Mouse (Mus musculus) frontal cortex, postnatal 25 days (tissue): ENCODE measurements around the gene Slc26a1.

Source experiments
- DNase-seq, 2 experiments: peaks; one replicate each; pipeline ENCODE4 v3.0.0; 2022; ENCODE audit warnings: low spot score in 2 of 2

Slc26a1 gene

GRCm38 (mm10) chr5:108675251-108675816 is at the start of gene Slc26a1:
Gene Slc26a1 (minus strand): TSS chr5:108675569.
- no peak for DNase-seq

DNA sequence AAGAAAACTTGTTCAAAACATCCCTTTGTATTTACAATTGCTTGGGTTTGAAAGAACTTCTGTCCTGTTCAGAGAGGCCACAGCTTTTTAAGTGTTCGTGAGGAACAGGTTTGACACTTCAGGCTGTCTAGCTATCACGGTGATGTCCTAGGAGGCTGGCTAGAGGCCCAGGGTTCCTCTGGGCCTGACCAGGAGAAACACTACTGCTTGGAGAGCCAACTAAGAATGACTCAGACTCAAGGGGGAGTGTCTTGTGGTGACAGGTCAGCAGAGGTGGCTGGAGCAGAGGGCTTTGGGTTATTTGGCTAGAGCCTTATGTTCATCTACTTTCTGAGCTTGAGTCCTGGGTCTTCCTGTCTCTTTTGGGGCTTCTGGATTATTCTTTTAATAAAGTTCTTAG is 48.6 kb upstream of the Slc26a1 start:
- DNase-seq: no peak

DNA sequence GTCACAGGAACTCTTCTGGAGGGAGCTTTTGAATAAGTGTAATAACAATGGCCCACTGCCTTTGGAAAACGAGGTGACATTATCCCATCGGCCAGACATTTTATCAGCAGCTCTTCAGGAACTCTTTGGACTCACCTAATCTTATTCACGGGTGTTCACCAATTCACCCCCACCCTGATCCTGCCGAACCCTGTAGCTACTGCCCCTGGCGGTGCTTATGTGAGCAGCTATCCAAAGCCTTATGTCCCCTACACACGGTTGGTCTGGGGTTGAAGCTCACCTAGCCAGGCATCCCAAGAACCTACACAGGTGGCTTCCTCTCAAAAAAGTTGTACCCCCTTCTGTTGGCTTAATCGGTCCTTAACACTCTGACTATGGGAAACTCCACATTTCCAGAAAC is 44.4 kb upstream of the Slc26a1 start:
- DNase-seq: no peak

- no peak for DNase-seq
Measured at GRCm38 (mm10) chr5:108718051-108718450, 42.7 kb upstream of the Slc26a1 start.

DNA sequence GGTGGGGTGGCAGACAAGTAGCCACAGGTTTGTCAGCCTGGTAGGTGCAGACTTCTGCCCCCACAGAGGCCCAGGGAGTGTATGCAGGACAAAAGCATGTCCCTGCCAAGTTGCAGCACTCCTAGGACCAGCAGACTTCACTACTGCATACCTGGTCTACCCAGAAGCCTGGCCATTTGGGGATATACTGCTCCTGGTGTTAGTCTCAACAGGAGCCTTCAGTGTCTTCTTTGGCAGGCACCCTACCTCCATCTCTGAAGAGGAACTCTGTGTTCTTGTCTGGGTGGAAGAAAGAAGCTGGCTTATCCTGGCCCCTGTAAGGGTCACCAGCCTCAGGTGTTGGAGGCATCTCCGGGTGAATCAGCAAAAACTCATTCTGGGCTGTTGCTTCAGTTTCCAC is 40.6 kb upstream of the Slc26a1 start:
- DNase-seq: no peak

DNA sequence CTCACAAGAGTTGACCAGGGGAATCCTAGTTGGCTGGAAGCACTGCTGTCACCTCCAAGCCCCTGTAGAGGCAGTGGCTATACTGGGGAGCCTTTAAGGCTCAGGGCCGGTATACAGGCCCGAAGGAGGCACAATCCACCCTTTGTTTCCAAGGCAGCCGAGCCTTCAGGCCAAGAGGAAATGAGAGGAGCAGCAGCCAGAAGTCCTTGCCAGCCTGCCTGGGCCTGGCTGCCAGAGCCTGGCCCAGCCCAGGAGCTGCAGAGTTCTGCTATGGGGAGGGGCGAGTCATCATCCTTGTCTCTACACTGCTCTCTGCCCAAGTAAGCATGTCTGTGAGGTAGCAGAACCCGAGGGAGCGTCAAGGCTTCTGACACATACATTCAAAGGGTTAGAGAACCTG is 38.8 kb upstream of the Slc26a1 start:
- DNase-seq: no peak

DNA sequence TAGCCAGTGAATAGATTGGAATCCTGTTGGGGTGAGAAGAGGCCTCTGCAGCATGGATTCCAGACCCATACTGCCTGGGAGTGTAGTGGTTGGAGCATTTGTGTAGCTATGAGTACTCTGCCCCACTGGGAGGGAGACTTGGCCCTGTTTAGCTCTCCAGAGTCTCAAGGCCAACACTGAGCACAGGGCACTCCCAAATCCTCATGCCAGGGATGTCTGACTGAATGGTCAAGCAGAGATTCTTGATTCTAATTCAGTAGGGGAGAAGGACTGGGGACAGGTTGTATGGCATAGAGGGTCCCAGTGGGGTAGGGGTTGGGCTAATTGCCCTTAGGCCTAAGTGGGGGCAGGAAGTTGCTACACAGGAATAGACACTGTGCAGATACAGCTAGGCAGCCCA is 38.3 kb upstream of the Slc26a1 start:
- no peak for DNase-seq

- no peak for DNase-seq
Measured at GRCm38 (mm10) chr5:108713096-108713495, 37.7 kb upstream of the Slc26a1 start.

DNA sequence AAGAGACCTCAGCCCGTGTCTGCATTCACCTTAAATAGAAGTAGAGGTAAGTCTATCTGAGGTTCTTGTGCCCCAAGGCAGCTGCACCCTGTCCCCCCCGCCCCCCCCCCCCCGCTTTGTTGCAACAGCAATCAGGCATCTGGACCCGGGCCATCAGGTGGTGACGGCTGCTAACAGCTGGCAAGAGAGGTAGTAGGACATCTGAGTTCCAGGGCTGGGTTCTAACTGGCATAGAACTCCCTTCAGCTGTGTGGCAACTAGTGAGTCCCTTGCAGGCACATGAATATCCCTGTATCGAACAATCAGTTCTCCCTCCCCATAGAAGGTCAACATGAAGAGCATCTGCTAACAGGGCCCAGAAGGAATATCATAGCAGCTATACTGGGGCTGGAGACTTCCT is 36.6 kb upstream of the Slc26a1 start:
- DNase-seq: no peak

- no peak for DNase-seq
Measured at GRCm38 (mm10) chr5:108708981-108709731, 33.8 kb upstream of the Slc26a1 start.

- no peak for DNase-seq
Measured at GRCm38 (mm10) chr5:108708419-108708818, 33.0 kb upstream of the Slc26a1 start.

DNA sequence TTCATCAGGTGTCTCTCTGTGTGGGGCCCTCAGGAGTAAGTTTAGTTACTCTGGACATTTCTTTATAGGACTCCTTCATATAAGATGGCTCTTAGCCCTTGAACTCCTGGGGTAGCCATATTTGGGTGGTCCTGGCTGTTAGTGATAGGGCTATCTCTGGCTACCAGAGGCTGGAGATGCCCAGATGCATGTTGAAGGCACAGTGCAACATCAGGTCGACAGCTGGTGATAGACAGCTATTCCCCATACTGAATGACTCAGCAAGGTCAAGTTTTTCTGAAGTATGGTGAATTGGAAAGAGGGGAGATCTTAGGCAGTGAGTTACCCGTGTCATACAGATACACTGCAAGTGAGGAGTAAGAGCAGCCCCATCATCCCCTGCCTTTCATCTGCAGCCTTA is 32.4 kb upstream of the Slc26a1 start:
- no peak for DNase-seq

GRCm38 (mm10) chr5:108703754-108704626 is 28.6 kb upstream of the Slc26a1 start:
- no peak for DNase-seq

GRCm38 (mm10) chr5:108701341-108702021 is 26.1 kb upstream of the Slc26a1 start:
- DNase-seq: no peak

DNA sequence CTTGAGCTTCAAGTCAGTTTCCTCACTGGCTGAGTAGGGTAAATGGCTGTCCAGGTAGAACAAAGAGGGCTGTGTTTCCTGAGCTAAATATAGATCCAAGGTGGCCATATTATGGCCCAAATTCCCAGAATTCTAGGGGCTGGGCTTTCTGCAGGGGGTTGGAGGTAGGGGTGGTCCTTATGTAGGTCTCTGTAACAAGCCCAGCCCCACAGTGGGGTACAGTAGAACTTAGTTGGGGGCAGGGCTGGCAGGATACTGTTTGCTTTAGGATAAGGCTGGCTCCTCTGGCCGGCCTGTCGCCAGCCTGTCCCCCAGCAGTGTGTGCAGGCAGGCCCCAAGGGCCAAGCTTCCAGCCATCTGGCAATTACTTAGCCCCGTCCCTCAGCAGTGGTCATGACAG is 25.0 kb upstream of the Slc26a1 start:
- no peak for DNase-seq

GRCm38 (mm10) chr5:108697341-108697753 is 22.0 kb upstream of the Slc26a1 start:
- DNase-seq: peak; percentile 28 to 39

DNA sequence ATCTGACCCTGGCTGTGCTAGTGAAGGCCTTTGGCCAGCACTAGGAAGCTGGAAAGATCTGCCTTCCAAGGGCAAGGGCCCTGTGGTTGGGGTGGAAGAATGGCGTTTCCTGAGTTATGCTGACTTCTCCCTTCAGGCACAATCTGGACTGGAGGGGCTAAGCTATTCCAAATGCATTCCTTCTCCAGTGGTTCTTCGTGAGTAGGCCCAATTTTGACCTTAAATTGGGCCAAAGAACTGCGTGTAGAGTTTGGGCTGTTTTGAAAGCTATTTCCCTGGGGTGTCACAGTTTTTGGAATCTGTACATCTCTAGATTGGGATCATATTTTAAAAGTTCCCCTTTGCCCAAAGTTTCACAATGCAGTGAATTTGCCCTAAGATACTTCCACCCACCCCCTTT is 21.2 kb upstream of the Slc26a1 start:
- DNase-seq: no peak

- no peak for DNase-seq
Measured at GRCm38 (mm10) chr5:108695861-108696260, 20.5 kb upstream of the Slc26a1 start.

- DNase-seq: no peak
Measured at GRCm38 (mm10) chr5:108694352-108695261, 19.2 kb upstream of the Slc26a1 start.

- DNase-seq: no peak
Measured at GRCm38 (mm10) chr5:108693872-108694288, 18.5 kb upstream of the Slc26a1 start.

GRCm38 (mm10) chr5:108692271-108692670 is 16.9 kb upstream of the Slc26a1 start, which contains the start of gene Fgfrl1:
Gene Fgfrl1 (plus strand): TSS chr5:108692382.
- no peak for DNase-seq
